Mouse (Mus musculus) skeletal muscle tissue, adult 2 months (tissue): ENCODE measurements around the gene Psmb6.
"Not testable (repeated sequence)": the region's sequence is repeated elsewhere in the genome, so short reads cannot be mapped to it uniquely, and the experiment has no call there.

Experiments used
- DNase-seq: peaks from one replicate; pipeline ENCODE4 v3.0.0-alpha.2; 2012; ENCODE audit warnings: low read depth, low spot score

Gene Psmb6

DNA sequence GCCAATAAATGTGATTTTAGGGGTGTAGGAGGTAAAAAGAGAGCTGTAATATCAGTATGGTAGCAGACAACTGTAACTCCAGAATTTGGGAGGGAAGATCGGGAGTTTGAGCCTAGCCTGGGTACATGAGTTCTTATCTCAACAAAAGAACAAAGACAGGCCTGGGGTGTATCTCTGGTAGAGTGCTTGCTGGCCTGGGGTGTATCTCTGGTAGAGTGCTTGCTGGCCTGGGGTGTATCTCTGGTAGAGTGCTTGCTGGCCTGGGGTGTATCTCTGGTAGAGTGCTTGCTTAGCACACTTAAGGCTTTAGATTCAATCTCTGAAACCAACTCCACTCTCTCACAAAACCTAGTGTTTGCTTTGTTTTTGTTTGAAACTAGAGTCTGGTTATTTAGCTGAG is 45.4 kb downstream of the Psmb6 start:
- not testable (repeated sequence) for DNase-seq

DNA sequence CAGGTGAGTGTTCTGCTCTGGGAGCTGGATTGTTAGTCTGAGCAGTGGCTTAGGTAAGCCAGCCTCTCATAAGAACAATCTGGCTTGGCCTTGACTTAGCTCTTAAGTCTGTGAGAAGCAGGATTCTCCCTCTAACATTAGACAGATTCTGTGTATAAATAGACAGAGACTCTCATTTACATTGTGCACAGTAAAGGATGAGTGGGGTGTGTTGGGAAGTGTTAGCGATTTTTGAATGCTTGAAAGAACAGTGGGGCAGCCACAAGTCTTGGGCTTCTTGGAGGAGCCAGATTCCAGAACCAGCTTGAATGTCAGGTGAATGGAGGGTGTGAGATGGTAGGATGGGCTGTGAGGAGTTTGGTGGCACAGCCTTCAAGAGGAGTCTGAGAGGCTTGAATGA is 46.5 kb downstream of the Psmb6 start:
- DNase-seq, result no peak

- DNase-seq, result no peak
Measured at GRCm38 (mm10) chr11:70572348-70572902, 47.3 kb downstream of the Psmb6 start.

- DNase-seq, result no peak
Measured at GRCm38 (mm10) chr11:70573872-70574271, 48.7 kb downstream of the Psmb6 start.

GRCm38 (mm10) chr11:70577201-70577600 is 52.0 kb downstream of the Psmb6 start:
- no peak for DNase-seq
